Mouse (Mus musculus) left cerebral cortex, adult 6 months (tissue): Measurements from ENCODE around the gene Emp1. TPM values are rescaled to one million over a fixed set of nuclear protein-coding genes. Genes with fewer than 3 reads are reported as not detected.

ENCODE experiments used
- long read RNA-seq, 2 experiments: library from polyadenylated mRNA; unstranded; transcript quantifications; one replicate each; pipeline ENCODE4 v2.0.0; 2019 to 2020
- polyA plus RNA-seq: library from polyadenylated mRNA; unstranded; fragments of <200 nt; fragmentation: Nextera tagmentation; gene quantifications from 2 replicates; pipeline ENCODE4 v1.2.3, GENCODE M21; 2021

Emp1 gene
- polyA plus RNA-seq: 0.18 and 0.29 TPM in 2 replicates
- long read RNA-seq, experiment 1, partial matches to known transcripts: 1 of 1 reads
- long read RNA-seq, experiment 1, other reads (novel, unspliced or antisense): 0 of 1 reads
- long read RNA-seq, experiment 2, partial matches to known transcripts: 0 of 1 reads
- long read RNA-seq, experiment 2, other reads (novel, unspliced or antisense): 1 of 1 reads

GRCm38 (mm10) chr6:135362459-135363159 is at the start of gene Emp1:
Gene Emp1 (plus strand): TSS chr6:135362545.

Other genes starting within 250 kb of the Emp1 start
- not detected in 2 replicates for gene Gprc5d, start 244.3 kb upstream of the Emp1 start, polyA plus RNA-seq
- gene Fam234b, start 164.6 kb upstream of the Emp1 start, polyA plus RNA-seq: 98.8 and 108 TPM in 2 replicates
- 23.3 and 52.5 TPM in 2 replicates for gene Hebp1, start 164.5 kb upstream of the Emp1 start, polyA plus RNA-seq
- 0.72 and 0.82 TPM in 2 replicates for gene Gsg1, start 108.2 kb upstream of the Emp1 start, polyA plus RNA-seq
- 0.09 TPM in 1 of 2 replicates, not detected in the other for gene Pbp2, start 52.1 kb upstream of the Emp1 start, polyA plus RNA-seq